Mouse (Mus musculus) frontal cortex, postnatal 14 days (tissue): ENCODE data around the gene Usp49.
"Not testable (repeated sequence)": the region's sequence is repeated elsewhere in the genome, so short reads cannot be mapped to it uniquely, and the experiment has no call there.

Experiments
- DNase-seq, 2 experiments: peaks; one replicate each; pipeline ENCODE4 v3.0.0; 2022; ENCODE audit warnings: low spot score in 2 of 2

The Usp49 gene

GRCm38 (mm10) chr17:47630678-47631065 is at the start of gene Usp49:
Gene Usp49 (plus strand): TSS chr17:47630690.
- DNase-seq = no peak

GRCm38 (mm10) chr17:47580962-47581361 is 49.5 kb upstream of the Usp49 start:
- no peak for DNase-seq

GRCm38 (mm10) chr17:47588517-47588916 is 42.0 kb upstream of the Usp49 start:
- no peak for DNase-seq

GRCm38 (mm10) chr17:47591073-47591472 is 39.4 kb upstream of the Usp49 start:
- DNase-seq = no peak

GRCm38 (mm10) chr17:47593215-47593853 is 37.2 kb upstream of the Usp49 start:
- DNase-seq = peak; percentile 66 to 84

- no peak for DNase-seq
Measured at GRCm38 (mm10) chr17:47593854-47594182, 36.7 kb upstream of the Usp49 start.

- DNase-seq = no peak
Measured at GRCm38 (mm10) chr17:47594183-47594968, 36.1 kb upstream of the Usp49 start.

GRCm38 (mm10) chr17:47594969-47595247 is 35.6 kb upstream of the Usp49 start:
- DNase-seq = no peak

GRCm38 (mm10) chr17:47595248-47596161 is 35.0 kb upstream of the Usp49 start:
- DNase-seq = no peak

- DNase-seq = no peak
Measured at GRCm38 (mm10) chr17:47596162-47596838, 34.2 kb upstream of the Usp49 start.

- no peak for DNase-seq
Measured at GRCm38 (mm10) chr17:47596839-47597164, 33.7 kb upstream of the Usp49 start.

GRCm38 (mm10) chr17:47597261-47597660 is 33.2 kb upstream of the Usp49 start:
- no peak for DNase-seq

GRCm38 (mm10) chr17:47597838-47598579 is 32.5 kb upstream of the Usp49 start:
- DNase-seq = no peak

GRCm38 (mm10) chr17:47598580-47599304 is 31.7 kb upstream of the Usp49 start:
- not testable (repeated sequence) for DNase-seq

- no peak for DNase-seq
Measured at GRCm38 (mm10) chr17:47599511-47600297, 30.8 kb upstream of the Usp49 start.

- no peak for DNase-seq
Measured at GRCm38 (mm10) chr17:47600601-47601388, 29.7 kb upstream of the Usp49 start.

GRCm38 (mm10) chr17:47601389-47601755 is 29.1 kb upstream of the Usp49 start:
- DNase-seq = no peak

- no peak for DNase-seq
Measured at GRCm38 (mm10) chr17:47602289-47602688, 28.2 kb upstream of the Usp49 start.

GRCm38 (mm10) chr17:47606220-47606619 is 24.3 kb upstream of the Usp49 start:
- DNase-seq = no peak
